Mouse (Mus musculus): Measurements from ENCODE around the gene Arhgap9. TPM values are rescaled to one million over a fixed set of nuclear protein-coding genes. Genes with fewer than 3 reads are reported as not detected.

Arhgap9 gene
- polyA plus RNA-seq, 1 experiment from 2014 or later: 2.6 TPM

DNA sequence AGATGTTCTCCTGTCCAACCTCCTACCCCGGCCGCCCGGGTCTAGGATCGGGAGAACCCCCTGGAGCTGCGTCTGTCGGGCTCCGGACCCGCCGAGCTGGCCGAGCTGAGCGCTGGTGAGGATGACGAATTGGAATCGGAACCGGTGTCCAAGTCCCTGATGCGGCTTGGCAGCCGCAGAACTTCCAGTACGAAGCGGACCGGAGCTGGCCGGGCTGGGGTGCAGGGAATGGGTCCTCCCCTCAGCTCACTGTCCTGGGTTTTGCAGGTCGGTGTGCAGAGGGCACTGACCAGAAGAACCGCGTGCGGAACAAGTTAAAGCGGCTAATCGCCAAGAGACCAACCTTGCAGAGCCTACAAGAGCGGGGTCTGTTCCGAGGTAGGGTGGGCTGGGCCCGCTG, 5.1 kb downstream of the Arhgap9 start:
- Histone ChIP-seq H3K4me3 (peak overlapping the region; percentile 41), H3K36me3 (peaks cover 3% of the 10 kb centered on the region; the same call in 1 of the 2 replicates), H3K27ac (no peak overlapping the region), H3K4me1 (peaks cover 17% of the 10 kb centered on the region), H3K27me3 (peaks cover 70% of the 10 kb centered on the region), H3K9ac (peak overlapping the region; percentile 44), H3K9me3 (no peaks in the 10 kb centered on the region), H3K4me2 (replicated peaks) (peak overlapping the region; percentile 86)
- 5% methylated on average over 29 of the region's 29 CpGs for WGBS
- ATAC-seq (ENCODE audit: insufficient number of reproducible peaks, insufficient read depth, low FRiP score, low TSS enrichment): no peak

DNA sequence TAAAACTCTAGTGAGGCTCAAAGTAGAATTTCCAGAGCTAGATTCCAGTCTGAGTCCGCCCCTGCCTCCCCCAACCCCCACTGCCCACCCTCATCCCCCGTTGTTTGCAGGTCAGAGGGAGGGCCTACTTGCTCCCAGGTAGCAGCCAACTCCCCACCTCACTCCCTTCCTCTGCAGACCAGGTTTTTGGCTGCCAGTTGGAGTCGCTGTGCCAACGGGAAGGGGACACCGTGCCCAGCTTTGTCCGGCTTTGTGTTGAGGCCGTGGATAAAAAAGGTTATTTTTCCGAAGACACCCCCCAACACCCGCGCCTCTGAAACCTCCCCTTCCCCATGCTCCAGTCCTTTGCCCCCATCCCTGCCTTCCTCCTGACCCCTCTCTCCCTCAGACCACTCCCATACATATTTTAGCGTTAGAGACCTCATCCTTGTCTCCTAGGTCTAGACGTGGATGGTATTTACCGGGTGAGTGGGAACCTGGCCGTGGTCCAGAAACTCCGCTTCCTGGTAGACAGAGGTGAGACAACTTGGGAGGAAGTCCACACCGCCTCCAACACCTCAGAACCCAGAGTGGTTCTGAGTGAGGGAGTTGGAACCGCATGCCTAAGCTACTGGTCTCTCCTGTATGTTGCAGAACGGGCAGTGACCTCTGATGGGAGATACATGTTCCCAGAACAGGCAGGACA, 5.8 kb downstream of the Arhgap9 start:
- Histone ChIP-seq H3K27ac (no peak overlapping the region), H3K36me3 (peaks cover 11% of the 10 kb centered on the region; the same call in 1 of the 2 replicates), H3K9ac (no peak overlapping the region), H3K4me3 (no peak overlapping the region), H3K9me3 (no peaks in the 10 kb centered on the region), H3K4me2 (replicated peaks) (0 out of 2 replicates have a peak overlapping the region, but pooled peaks have one; percentile 2), H3K27me3 (peaks cover 63% of the 10 kb centered on the region), H3K4me1 (peaks cover 17% of the 10 kb centered on the region)
- 50% methylated on average over 18 of the region's 18 CpGs for WGBS
- no peak for ATAC-seq (ENCODE audit: insufficient number of reproducible peaks, insufficient read depth, low FRiP score, low TSS enrichment)

DNA sequence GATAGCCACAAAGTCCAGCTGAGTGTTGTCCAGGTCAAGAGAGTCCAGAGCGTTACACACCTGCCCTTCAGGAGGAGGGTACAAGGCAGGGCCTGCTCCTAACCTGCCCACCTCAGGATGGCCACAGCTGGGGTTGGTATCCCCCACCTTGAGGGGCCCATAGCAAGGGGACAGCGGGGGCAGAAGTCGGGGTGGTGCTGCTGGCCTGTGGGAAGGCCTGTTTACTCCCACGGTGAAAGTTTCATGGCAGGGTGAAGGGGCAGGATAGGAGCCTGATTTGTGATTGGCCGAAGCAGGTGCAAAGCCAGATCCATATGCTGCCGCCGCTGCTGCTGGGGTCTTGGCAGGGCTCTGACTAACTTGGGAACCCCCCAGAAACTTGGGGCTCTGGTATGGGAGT, 8.4 kb downstream of the Arhgap9 start:
- H3K4me2 ChIP-seq (replicated peaks): no peak overlapping the region
- H3K9ac ChIP-seq: no peak overlapping the region
- peaks cover 47% of the 10 kb centered on the region for H3K27me3 ChIP-seq
- H3K4me1 ChIP-seq: peaks cover 17% of the 10 kb centered on the region
- 73% methylated on average over 7 of the region's 7 CpGs for WGBS
- no peak overlapping the region for H3K27ac ChIP-seq
- H3K36me3 ChIP-seq: peaks cover 31% of the 10 kb centered on the region
- H3K4me3 ChIP-seq: no peak overlapping the region
- H3K9me3 ChIP-seq: no peaks in the 10 kb centered on the region
- no peak for ATAC-seq (ENCODE audit: insufficient number of reproducible peaks, insufficient read depth, low FRiP score, low TSS enrichment)

DNA sequence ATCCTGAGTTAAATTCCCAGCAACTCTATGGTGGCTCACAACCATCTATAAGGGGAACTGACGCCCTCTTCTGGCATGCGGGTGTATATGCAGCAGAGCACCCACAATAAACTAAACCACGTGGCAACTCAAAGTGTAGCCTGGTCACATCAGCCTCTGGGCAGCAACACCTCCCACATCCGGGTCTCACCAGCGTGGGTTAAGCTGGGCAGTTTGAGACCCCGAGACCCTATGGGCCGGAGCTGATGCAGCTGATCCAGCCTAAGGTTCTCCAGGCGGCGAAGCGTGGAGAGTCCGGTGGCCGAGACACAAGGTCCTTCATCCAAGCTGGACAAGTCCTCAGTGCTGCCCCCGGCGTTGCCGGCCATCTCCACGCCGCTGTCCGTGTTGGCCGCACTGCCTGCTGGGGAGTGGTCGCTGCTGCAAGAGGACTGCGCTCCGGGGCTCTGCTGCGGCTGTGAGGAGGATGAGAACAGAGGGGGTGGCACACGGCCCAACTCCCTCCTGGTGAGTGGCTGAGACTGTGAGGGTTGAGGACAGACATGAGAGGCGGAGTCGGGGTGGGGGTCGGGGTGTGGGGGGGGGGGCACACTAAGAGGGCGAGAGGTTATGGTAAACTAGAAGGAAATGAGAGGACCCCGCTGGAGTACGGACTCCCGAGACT, 10.6 kb downstream of the Arhgap9 start:
- Histone ChIP-seq H3K36me3 (peaks cover 48% of the 10 kb centered on the region), H3K4me2 (replicated peaks) (no peak overlapping the region), H3K4me1 (no peaks in the 10 kb centered on the region), H3K9ac (no peak overlapping the region), H3K27ac (no peak overlapping the region), H3K27me3 (peaks cover 26% of the 10 kb centered on the region), H3K4me3 (peak overlapping the region; percentile 3; the same call in 1 of the 2 replicates), H3K9me3 (no peaks in the 10 kb centered on the region)
- no peak for ATAC-seq (ENCODE audit: insufficient number of reproducible peaks, insufficient read depth, low FRiP score, low TSS enrichment)
- WGBS: 31% methylated on average over 31 of the region's 31 CpGs

DNA sequence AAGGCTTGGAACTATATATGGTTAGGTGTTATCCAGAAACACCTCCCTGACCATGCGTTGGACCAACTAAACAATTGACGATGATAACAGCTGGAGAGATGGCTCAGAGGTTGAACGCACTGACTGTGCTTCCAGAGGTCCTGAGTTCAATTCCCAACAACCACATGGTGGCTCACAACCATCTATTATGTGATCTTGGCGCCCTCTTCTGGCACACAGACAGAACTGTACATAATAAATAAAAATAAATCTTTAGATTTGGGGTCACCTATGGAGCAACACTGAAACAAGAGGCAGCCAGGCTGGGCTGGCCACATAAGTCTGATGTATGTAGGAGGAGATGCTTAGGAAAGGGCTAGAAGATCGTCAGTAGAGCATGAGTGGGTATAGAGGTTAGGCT, 11.4 kb downstream of the Arhgap9 start:
- Histone ChIP-seq H3K9ac (no peak overlapping the region), H3K4me2 (replicated peaks) (no peak overlapping the region), H3K4me1 (no peaks in the 10 kb centered on the region), H3K4me3 (no peak overlapping the region), H3K27me3 (peaks cover 18% of the 10 kb centered on the region), H3K36me3 (peaks cover 54% of the 10 kb centered on the region), H3K9me3 (no peaks in the 10 kb centered on the region), H3K27ac (no peak overlapping the region)
- no peak for ATAC-seq (ENCODE audit: insufficient number of reproducible peaks, insufficient read depth, low FRiP score, low TSS enrichment)
- 64% methylated on average over 5 of the region's 5 CpGs for WGBS

DNA sequence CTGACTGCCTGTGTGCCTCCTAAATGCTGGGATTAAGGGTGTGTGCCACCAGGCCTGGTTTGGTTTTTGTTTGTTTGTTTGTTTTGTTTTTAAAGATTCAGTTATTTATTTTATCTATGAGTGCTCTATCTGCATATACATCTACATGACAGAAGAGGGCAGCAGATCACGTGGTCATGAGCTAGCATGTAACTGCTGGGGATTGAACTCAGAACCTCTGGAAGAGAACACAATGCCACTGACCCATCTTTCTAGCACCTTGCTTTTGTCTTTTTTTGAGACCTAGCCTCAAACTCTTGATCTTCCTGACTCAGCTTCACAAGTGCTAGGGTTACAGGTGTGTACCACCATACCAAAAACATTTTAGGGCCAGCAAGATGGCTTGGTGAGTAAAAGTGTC, 13.5 kb downstream of the Arhgap9 start:
- peaks cover 54% of the 10 kb centered on the region for H3K36me3 ChIP-seq
- 68% methylated on average over 1 of the region's 1 CpGs for WGBS
- no peak for ATAC-seq (ENCODE audit: insufficient number of reproducible peaks, insufficient read depth, low FRiP score, low TSS enrichment)
- H3K4me2 ChIP-seq (replicated peaks): no peak overlapping the region
- no peaks in the 10 kb centered on the region for H3K9me3 ChIP-seq
- peaks cover 2% of the 10 kb centered on the region; the same call in 1 of the 2 replicates for H3K27me3 ChIP-seq
- H3K4me1 ChIP-seq: no peaks in the 10 kb centered on the region
- no peak overlapping the region for H3K9ac ChIP-seq
- H3K4me3 ChIP-seq: no peak overlapping the region
- H3K27ac ChIP-seq: no peak overlapping the region

DNA sequence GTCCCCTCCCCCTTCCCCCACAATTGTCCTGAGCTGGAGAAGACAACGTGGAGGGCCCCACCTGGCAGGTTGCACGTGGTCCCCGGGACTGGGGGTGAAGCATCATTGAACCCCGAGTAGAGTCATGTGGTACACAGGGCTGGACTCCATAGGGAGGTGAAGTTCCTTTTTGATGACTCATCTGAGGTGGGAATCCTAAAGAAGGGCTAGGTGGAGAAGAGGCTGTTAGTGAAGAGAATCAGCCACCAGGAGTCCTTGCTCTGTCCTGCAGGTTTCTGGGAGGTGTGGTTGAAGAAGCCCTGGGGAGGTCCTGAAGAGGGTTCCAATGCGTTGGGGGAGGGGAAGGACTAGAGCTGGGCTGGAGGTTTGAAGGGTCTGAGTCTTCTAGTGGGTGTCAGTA, 15.2 kb downstream of the Arhgap9 start:
- Histone ChIP-seq H3K4me3 (no peak overlapping the region), H3K27me3 (no peaks in the 10 kb centered on the region; the same call in 1 of the 2 replicates), H3K27ac (no peak overlapping the region), H3K4me2 (replicated peaks) (no peak overlapping the region), H3K4me1 (peaks cover 6% of the 10 kb centered on the region), H3K9ac (no peak overlapping the region), H3K9me3 (no peaks in the 10 kb centered on the region), H3K36me3 (peaks cover 49% of the 10 kb centered on the region)
- WGBS: 61% methylated on average over 5 of the region's 5 CpGs
- ATAC-seq (ENCODE audit: insufficient number of reproducible peaks, insufficient read depth, low FRiP score, low TSS enrichment): no peak

DNA sequence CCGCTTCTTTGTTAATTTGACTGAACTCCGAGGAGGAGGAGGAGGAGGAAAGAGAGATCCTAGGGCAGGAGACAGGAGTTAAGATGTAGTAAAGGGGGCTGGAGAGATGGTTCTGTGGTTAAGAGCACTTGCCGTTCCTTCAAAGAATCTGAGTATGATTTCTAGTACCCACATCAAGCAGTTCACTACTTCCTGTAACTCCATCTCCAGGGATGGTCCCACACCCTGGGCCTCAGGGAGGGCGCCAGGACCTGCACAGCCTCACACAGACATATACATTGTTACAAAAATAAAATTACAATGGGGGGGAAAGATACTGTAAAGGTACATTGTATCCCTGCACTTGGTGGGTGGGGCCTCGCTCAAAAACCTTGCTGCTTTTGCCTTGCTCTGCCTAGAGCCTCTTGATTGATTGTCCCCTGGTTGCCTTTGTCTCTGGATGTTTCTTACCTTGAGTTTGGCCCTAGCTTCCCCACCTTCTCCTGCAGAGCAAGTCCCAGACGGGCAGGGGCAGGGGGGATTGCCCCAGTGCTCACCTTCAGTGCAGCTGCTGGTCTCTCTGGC, 15.9 kb downstream of the Arhgap9 start:
- no peak overlapping the region for H3K4me2 ChIP-seq (replicated peaks)
- 81% methylated on average over 6 of the region's 6 CpGs for WGBS
- ATAC-seq (ENCODE audit: insufficient number of reproducible peaks, insufficient read depth, low FRiP score, low TSS enrichment): no peak
- H3K36me3 ChIP-seq: peaks cover 43% of the 10 kb centered on the region
- no peak overlapping the region for H3K4me3 ChIP-seq
- H3K4me1 ChIP-seq: peaks cover 12% of the 10 kb centered on the region
- no peak overlapping the region for H3K27ac ChIP-seq
- no peaks in the 10 kb centered on the region for H3K9me3 ChIP-seq
- H3K27me3 ChIP-seq: no peaks in the 10 kb centered on the region; the same call in 1 of the 2 replicates
- H3K9ac ChIP-seq: no peak overlapping the region

DNA sequence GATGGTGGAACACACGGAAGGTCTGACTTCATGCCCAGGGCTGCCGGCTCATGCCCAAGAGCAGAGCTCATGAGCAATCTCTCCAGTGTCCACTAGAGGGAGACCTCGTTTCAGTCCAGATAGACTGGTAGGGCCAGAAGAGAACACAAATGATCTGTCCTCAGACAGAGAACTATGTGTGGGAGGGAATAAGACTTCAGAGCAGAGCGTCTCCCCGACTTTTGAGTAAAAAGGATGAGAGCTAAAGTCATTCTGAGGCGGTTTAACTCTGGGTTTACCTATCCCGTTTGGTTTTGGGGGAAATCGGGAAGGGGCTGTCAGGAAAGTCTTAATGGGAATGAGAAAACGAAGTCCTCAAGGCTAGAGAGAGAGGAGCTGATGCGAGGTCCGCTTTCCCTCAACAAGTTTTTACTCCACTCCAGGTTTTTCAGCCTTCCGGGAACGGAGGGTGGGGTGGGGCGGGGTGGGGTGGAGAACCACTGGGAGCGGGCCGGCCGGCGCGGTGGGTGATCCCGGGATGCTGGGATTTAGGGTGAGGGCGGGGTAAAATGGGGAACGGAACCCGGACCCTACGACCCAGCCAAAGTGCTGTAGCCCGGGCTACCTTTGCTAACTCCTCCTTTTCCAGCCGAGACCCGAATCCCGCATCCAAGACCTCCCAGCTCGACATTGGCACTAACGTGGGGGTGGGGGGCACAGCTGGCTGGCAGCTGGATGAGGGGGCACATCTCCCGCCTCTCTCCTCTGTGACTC, 17.3 kb downstream of the Arhgap9 start:
- under 1% methylated on average over 31 of the region's 31 CpGs for WGBS
- peak overlapping the region; percentile 95 for H3K27ac ChIP-seq

DNA sequence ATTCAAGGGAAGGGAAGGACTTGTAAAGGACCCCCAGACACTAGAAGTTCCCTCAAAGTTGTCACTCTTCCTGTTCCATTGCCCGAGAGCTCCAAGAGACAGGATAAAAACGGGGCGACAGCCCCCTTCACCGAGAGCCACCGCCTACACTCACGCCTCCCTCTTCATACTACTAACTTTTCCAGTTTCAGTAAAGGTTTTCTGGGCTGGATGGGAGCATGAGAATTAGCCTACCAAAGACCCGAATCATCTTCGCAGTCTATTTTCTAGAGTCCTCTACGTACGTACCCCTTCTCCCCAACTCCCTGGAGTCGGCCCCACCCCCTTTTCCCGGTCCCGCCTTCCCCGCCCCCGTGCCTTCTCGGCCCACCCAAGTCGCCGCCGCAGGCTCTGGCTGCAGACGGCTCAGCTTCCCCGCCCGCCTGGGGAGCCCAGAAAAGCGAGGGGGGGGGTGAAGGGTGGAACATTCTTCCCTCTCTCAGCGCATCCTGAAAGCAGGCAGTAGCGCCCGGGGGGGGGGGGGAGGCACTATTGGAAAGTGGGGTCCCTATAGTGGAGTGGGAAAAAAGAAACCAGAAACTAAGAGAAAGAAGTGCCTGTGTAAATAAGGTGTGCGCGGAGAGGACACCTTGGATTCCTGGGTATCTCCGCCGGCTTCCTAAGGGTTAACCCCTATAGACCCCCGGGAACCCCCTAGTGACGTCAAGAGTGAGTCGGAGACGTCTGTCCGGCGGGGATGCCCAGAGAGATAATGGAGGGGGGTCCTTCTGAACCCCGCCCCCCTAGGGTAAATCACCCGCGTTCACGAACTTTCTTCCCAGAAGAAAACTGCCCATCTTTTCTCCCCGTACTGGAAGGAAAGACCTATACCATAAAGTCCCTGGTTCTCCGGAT, 18.2 kb downstream of the Arhgap9 start:
- 0% methylated on average over 41 of the region's 42 CpGs for WGBS
- peak; percentile 12; the same call in 1 of the 2 replicates for ATAC-seq (ENCODE audit: insufficient number of reproducible peaks, insufficient read depth, low FRiP score, low TSS enrichment)
- H3K4me1 ChIP-seq: peaks cover 12% of the 10 kb centered on the region

More for the DNA sequence above, 17.3 kb downstream of the Arhgap9 start:
- Histone ChIP-seq H3K27me3 (no peaks in the 10 kb centered on the region; the same call in 1 of the 2 replicates), H3K4me1 (peaks cover 12% of the 10 kb centered on the region), H3K9me3 (no peaks in the 10 kb centered on the region), H3K9ac (peak overlapping the region; percentile 59), H3K4me3 (peak overlapping the region; percentile 52), H3K36me3 (peaks cover 30% of the 10 kb centered on the region), H3K4me2 (replicated peaks) (peak overlapping the region; percentile 90)
- ATAC-seq (ENCODE audit: insufficient number of reproducible peaks, insufficient read depth, low FRiP score, low TSS enrichment): peak; percentile 63; the same call in 1 of the 2 replicates

More for the DNA sequence above, 18.2 kb downstream of the Arhgap9 start:
- Histone ChIP-seq H3K4me3 (peak overlapping the region; percentile 52), H3K9ac (peak overlapping the region; percentile 59), H3K27me3 (no peaks in the 10 kb centered on the region; the same call in 1 of the 2 replicates), H3K4me2 (replicated peaks) (peak overlapping the region; percentile 90), H3K27ac (peak overlapping the region; percentile 95), H3K9me3 (no peaks in the 10 kb centered on the region), H3K36me3 (peaks cover 23% of the 10 kb centered on the region)
